Mouse (Mus musculus) CD4-positive, CD25-positive, alpha-beta regulatory T cell, adult 4 months (primary cell): ENCODE measurements around the gene Eif2s3y. TPM values are rescaled to one million over a fixed set of nuclear protein-coding genes. Genes with fewer than 3 reads are reported as not detected.

Source experiments
- ATAC-seq: one replicate; pipeline ENCODE4 v1.8.0; 2017
- polyA plus RNA-seq, 2 experiments: library from polyadenylated mRNA; unstranded; fragments of 100-300 nt; shearing (Covaris generic); gene quantifications; one replicate each; pipeline ENCODE4 v1.2.1; 2017

Gene Eif2s3y
- 100 to 1,000 TPM; 137 to 155 TPM for polyA plus RNA-seq

- peak; percentile 93 for ATAC-seq
Measured at GRCm38 (mm10) chrY:1009882-1010751, at the start of gene Eif2s3y. Eif2s3y (plus strand) TSS chrY:1010543.

Other genes starting within 250 kb of the Eif2s3y start
- gene Zfy1, start 213.1 kb upstream of the Eif2s3y start, polyA plus RNA-seq, result not detected
- gene Uba1y, start 191.9 kb upstream of the Eif2s3y start, polyA plus RNA-seq, result not detected
- gene Kdm5d, start 112.8 kb upstream of the Eif2s3y start, polyA plus RNA-seq, result 10 to 100 TPM; 33.8 to 40.8 TPM
- 10 to 100 TPM; 68.4 to 94.0 TPM for gene Uty, start 235.2 kb downstream of the Eif2s3y start, polyA plus RNA-seq